Mouse (Mus musculus) lung, embryonic 14.5 days (tissue): Measurements from ENCODE around the gene Mdm2. TPM values are rescaled to one million over a fixed set of nuclear protein-coding genes. Genes with fewer than 3 reads are reported as not detected.

ENCODE experiments used
- ATAC-seq: fragments of 200-750 bp; cut with Nextera tagmentation; 2 replicates; pipeline ENCODE4 v1.8.0; 2017; ENCODE audit warnings: mild to moderate bottlenecking, moderate TSS enrichment, moderate library complexity; ENCODE audit not compliant: insufficient read depth
- DNase-seq: peaks from one replicate; pipeline ENCODE4 v3.0.0-alpha.2; 2015
- H3K27ac ChIP-seq: fragments of 300-500 bp; sonication (generic); 2 replicates; pipeline ENCODE4 v1.5.1; 2014; ENCODE audit warnings: low read depth, mild to moderate bottlenecking, moderate library complexity
- H3K27me3 ChIP-seq: fragments of 300-500 bp; sonication (generic); 2 replicates; pipeline ENCODE4 v1.6.1; 2014; ENCODE audit warnings: low read length, control low read depth; ENCODE audit not compliant: insufficient read depth
- H3K36me3 ChIP-seq: fragments of 300-500 bp; sonication (generic); 2 replicates; pipeline ENCODE4 v1.6.1; 2014; ENCODE audit warnings: control low read depth; ENCODE audit not compliant: insufficient read depth
- H3K4me1 ChIP-seq: fragments of 300-500 bp; sonication (generic); 2 replicates; pipeline ENCODE4 v1.6.1; 2014; ENCODE audit warnings: antibody characterized with exemption, control low read depth; ENCODE audit not compliant: insufficient read depth
- H3K4me2 ChIP-seq: fragments of 300-500 bp; sonication (generic); 2 replicates; pipeline ENCODE4 v1.6.1; 2014; ENCODE audit warnings: mild to moderate bottlenecking
- H3K4me3 ChIP-seq: fragments of 300-500 bp; sonication (generic); 2 replicates; pipeline ENCODE4 v1.5.1; 2014; ENCODE audit warnings: low read depth, low read length
- H3K9ac ChIP-seq: fragments of 300-500 bp; sonication (generic); 2 replicates; pipeline ENCODE4 v1.6.1; 2014
- H3K9me3 ChIP-seq: fragments of 300-500 bp; sonication (generic); 2 replicates; pipeline ENCODE4 v1.6.1; 2016; ENCODE audit warnings: low read depth, low read length, control low read depth
- CTCF ChIP-seq: IDR thresholded peaks from 2 replicates; pipeline ENCODE4 v1.5.1; 2016; ENCODE audit warnings: antibody characterized with exemption, low read depth
- WGBS: fragments of 180-500 bp; shearing (Covaris S2); extraction: QIAGEN DNeasy Blood & Tissue Kit; methylation state at CpG from one replicate; pipeline ENCODE4 v1.1.7; 2014; 5-methylcytosine and 5-hydroxymethylcytosine counted together
- polyA plus RNA-seq: library from polyadenylated mRNA; unstranded; fragments of >200 nt; fragmentation: Nextera tagmentation; extraction: Ambion mirVana; gene quantifications from 2 replicates; pipeline ENCODE4 v1.2.1, GENCODE M21; 2014

Gene Mdm2
- polyA plus RNA-seq, 1 experiment from 2014 or later: 50.5 TPM

DNA sequence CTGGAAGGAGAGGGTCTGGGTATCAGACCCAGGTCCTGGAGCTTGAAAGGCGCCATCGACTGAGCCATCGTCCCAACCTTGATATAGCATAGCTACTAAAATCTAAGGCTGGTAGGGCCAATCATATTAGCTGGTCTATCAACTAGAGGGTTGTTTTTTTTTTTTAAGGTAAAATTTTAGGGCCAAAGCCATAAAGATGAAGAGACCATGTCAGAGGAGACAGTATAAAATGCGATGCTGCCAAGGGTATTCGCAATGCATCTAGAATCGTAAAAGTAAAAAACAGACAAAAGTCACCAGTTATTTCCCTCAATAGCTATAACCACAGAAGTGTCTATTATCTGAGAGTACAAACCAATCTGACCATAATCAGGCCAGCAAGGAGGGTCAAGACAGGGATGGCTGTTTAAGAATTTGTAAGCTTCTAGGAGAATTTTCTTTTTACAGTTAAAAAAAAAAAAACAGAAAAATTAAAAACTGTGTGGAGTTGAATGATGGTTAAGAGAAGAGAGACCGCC lies 41.8 kb upstream of the Mdm2 start:
- H3K27ac ChIP-seq: no peak overlapping the region
- no peak overlapping the region for H3K9ac ChIP-seq
- H3K36me3 ChIP-seq: peaks cover 71% of the 10 kb centered on the region
- 98% methylated on average over 7 of the region's 7 CpGs for WGBS
- H3K27me3 ChIP-seq: no peaks in the 10 kb centered on the region
- H3K9me3 ChIP-seq: no peaks in the 10 kb centered on the region
- no peaks in the 10 kb centered on the region for H3K4me1 ChIP-seq
- TF ChIP-seq CTCF: no peak
- no peak overlapping the region for H3K4me2 ChIP-seq
- ATAC-seq: no peak
- DNase-seq: no peak
- H3K4me3 ChIP-seq: no peak overlapping the region

- 94% methylated on average over 6 of the region's 6 CpGs for WGBS
- TF ChIP-seq CTCF: no peak
- no peak for DNase-seq
Observed at GRCm38 (mm10) chr10:117751744-117752143, 41.2 kb upstream of the Mdm2 start.

DNA sequence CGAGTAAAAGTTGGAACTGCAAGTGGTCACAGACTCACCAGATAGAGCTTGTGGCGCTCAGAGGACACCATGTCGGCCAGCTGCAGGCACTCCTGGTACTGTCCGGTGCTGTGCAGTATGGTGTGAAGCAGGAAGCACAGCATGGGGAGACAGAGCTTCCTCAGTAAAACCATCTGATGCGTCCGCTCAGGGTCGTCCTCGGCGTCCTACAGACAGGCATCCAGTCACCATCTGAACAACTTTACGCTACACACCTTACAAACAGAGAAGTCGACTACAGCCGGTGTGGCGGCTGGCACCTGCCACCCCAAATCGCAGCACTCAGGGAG lies 40.7 kb upstream of the Mdm2 start:
- Histone ChIP-seq H3K9me3 (no peaks in the 10 kb centered on the region), H3K27me3 (no peaks in the 10 kb centered on the region), H3K4me1 (no peaks in the 10 kb centered on the region), H3K4me2 (no peak overlapping the region), H3K27ac (no peak overlapping the region), H3K4me3 (no peak overlapping the region), H3K36me3 (peaks cover 59% of the 10 kb centered on the region), H3K9ac (no peak overlapping the region)
- TF ChIP-seq CTCF: no peak
- DNase-seq (no peak), ATAC-seq (no peak)
- WGBS: 93% methylated on average over 14 of the region's 14 CpGs

More at GRCm38 (mm10) chr10:117751744-117752143, 41.2 kb upstream of the Mdm2 start:
- ATAC-seq: no peak
- no peaks in the 10 kb centered on the region for H3K27me3 ChIP-seq
- no peaks in the 10 kb centered on the region for H3K9me3 ChIP-seq
- H3K27ac ChIP-seq: no peak overlapping the region
- no peak overlapping the region for H3K4me2 ChIP-seq
- peaks cover 64% of the 10 kb centered on the region for H3K36me3 ChIP-seq
- H3K4me1 ChIP-seq: no peaks in the 10 kb centered on the region
- H3K9ac ChIP-seq: no peak overlapping the region
- H3K4me3 ChIP-seq: no peak overlapping the region

- WGBS: 97% methylated on average over 5 of the region's 5 CpGs
- TF ChIP-seq CTCF: no peak
- no peak overlapping the region for H3K4me2 ChIP-seq
- no peak overlapping the region for H3K27ac ChIP-seq
- H3K9me3 ChIP-seq: no peaks in the 10 kb centered on the region
- peaks cover 54% of the 10 kb centered on the region for H3K36me3 ChIP-seq
- H3K4me1 ChIP-seq: no peaks in the 10 kb centered on the region
- H3K9ac ChIP-seq: no peak overlapping the region
- H3K4me3 ChIP-seq: no peak overlapping the region
- ATAC-seq: no peak
- no peaks in the 10 kb centered on the region for H3K27me3 ChIP-seq
- DNase-seq: no peak
Observed at GRCm38 (mm10) chr10:117750529-117751281, 40.1 kb upstream of the Mdm2 start.

GRCm38 (mm10) chr10:117749787-117750343 lies 39.3 kb upstream of the Mdm2 start:
- TF ChIP-seq CTCF: no peak
- WGBS: 93% methylated on average over 14 of the region's 14 CpGs
- no peak for ATAC-seq

GRCm38 (mm10) chr10:117749050-117749686 lies 38.6 kb upstream of the Mdm2 start:
- no peak for TF ChIP-seq CTCF
- Histone ChIP-seq H3K9me3 (no peaks in the 10 kb centered on the region), H3K4me1 (0 out of 2 replicates have a peak, but pooled peaks cover 6% of the 10 kb centered on the region), H3K27ac (no peak overlapping the region), H3K4me2 (no peak overlapping the region), H3K27me3 (no peaks in the 10 kb centered on the region), H3K9ac (no peak overlapping the region), H3K4me3 (no peak overlapping the region), H3K36me3 (peaks cover 42% of the 10 kb centered on the region)
- ATAC-seq (no peak), DNase-seq (no peak)
- 95% methylated on average over 10 of the region's 10 CpGs for whole genome bisulfite sequencing

More at GRCm38 (mm10) chr10:117749787-117750343, 39.3 kb upstream of the Mdm2 start:
- H3K27me3 ChIP-seq: no peaks in the 10 kb centered on the region
- DNase-seq: no peak
- H3K9me3 ChIP-seq: no peaks in the 10 kb centered on the region
- H3K27ac ChIP-seq: no peak overlapping the region
- H3K36me3 ChIP-seq: peaks cover 46% of the 10 kb centered on the region
- no peak overlapping the region for H3K9ac ChIP-seq
- H3K4me3 ChIP-seq: no peak overlapping the region
- no peak overlapping the region for H3K4me2 ChIP-seq
- H3K4me1 ChIP-seq: 0 out of 2 replicates have a peak, but pooled peaks cover 5% of the 10 kb centered on the region

GRCm38 (mm10) chr10:117748276-117749049 lies 37.9 kb upstream of the Mdm2 start:
- WGBS: 87% methylated on average over 10 of the region's 10 CpGs
- no peak for TF ChIP-seq CTCF
- no peak overlapping the region for H3K27ac ChIP-seq

More at GRCm38 (mm10) chr10:117748276-117749049, 37.9 kb upstream of the Mdm2 start:
- 0 out of 2 replicates have a peak, but pooled peaks cover 6% of the 10 kb centered on the region for H3K4me1 ChIP-seq
- no peaks in the 10 kb centered on the region for H3K9me3 ChIP-seq
- no peak for DNase-seq
- no peaks in the 10 kb centered on the region for H3K27me3 ChIP-seq
- H3K36me3 ChIP-seq: peaks cover 45% of the 10 kb centered on the region
- no peak for ATAC-seq
- no peak overlapping the region for H3K4me3 ChIP-seq
- H3K9ac ChIP-seq: no peak overlapping the region
- H3K4me2 ChIP-seq: no peak overlapping the region
